Mouse (Mus musculus) lung, embryonic 14.5 days (tissue): ENCODE measurements around the gene Syce1l. TPM values are rescaled to one million over a fixed set of nuclear protein-coding genes. Genes with fewer than 3 reads are reported as not detected.
A peak's percentile ranks its signal among the peaks of the same experiment; 100 is the strongest.

Source experiments
- ATAC-seq: fragments of 200-750 bp; cut with Nextera tagmentation; 2 replicates; pipeline ENCODE4 v1.8.0; 2017; ENCODE audit warnings: mild to moderate bottlenecking, moderate TSS enrichment, moderate library complexity; ENCODE audit not compliant: insufficient read depth
- DNase-seq: peaks from one replicate; pipeline ENCODE4 v3.0.0-alpha.2; 2015
- H3K27ac ChIP-seq: fragments of 300-500 bp; sonication (generic); 2 replicates; pipeline ENCODE4 v1.5.1; 2014; ENCODE audit warnings: low read depth, mild to moderate bottlenecking, moderate library complexity
- H3K27me3 ChIP-seq: fragments of 300-500 bp; sonication (generic); 2 replicates; pipeline ENCODE4 v1.6.1; 2014; ENCODE audit warnings: low read length, control low read depth; ENCODE audit not compliant: insufficient read depth
- H3K36me3 ChIP-seq: fragments of 300-500 bp; sonication (generic); 2 replicates; pipeline ENCODE4 v1.6.1; 2014; ENCODE audit warnings: control low read depth; ENCODE audit not compliant: insufficient read depth
- H3K4me1 ChIP-seq: fragments of 300-500 bp; sonication (generic); 2 replicates; pipeline ENCODE4 v1.6.1; 2014; ENCODE audit warnings: antibody characterized with exemption, control low read depth; ENCODE audit not compliant: insufficient read depth
- H3K4me2 ChIP-seq: fragments of 300-500 bp; sonication (generic); 2 replicates; pipeline ENCODE4 v1.6.1; 2014; ENCODE audit warnings: mild to moderate bottlenecking
- H3K4me3 ChIP-seq: fragments of 300-500 bp; sonication (generic); 2 replicates; pipeline ENCODE4 v1.5.1; 2014; ENCODE audit warnings: low read depth, low read length
- H3K9ac ChIP-seq: fragments of 300-500 bp; sonication (generic); 2 replicates; pipeline ENCODE4 v1.6.1; 2014
- H3K9me3 ChIP-seq: fragments of 300-500 bp; sonication (generic); 2 replicates; pipeline ENCODE4 v1.6.1; 2016; ENCODE audit warnings: low read depth, low read length, control low read depth
- CTCF ChIP-seq: IDR thresholded peaks from 2 replicates; pipeline ENCODE4 v1.5.1; 2016; ENCODE audit warnings: antibody characterized with exemption, low read depth
- WGBS: fragments of 180-500 bp; shearing (Covaris S2); extraction: QIAGEN DNeasy Blood & Tissue Kit; methylation state at CpG from one replicate; pipeline ENCODE4 v1.1.7; 2014; 5-methylcytosine and 5-hydroxymethylcytosine counted together
- polyA plus RNA-seq: library from polyadenylated mRNA; unstranded; fragments of >200 nt; fragmentation: Nextera tagmentation; extraction: Ambion mirVana; gene quantifications from 2 replicates; pipeline ENCODE4 v1.2.1, GENCODE M21; 2014

The Syce1l gene
- polyA plus RNA-seq, 1 experiment from 2014 or later = not detected

DNA sequence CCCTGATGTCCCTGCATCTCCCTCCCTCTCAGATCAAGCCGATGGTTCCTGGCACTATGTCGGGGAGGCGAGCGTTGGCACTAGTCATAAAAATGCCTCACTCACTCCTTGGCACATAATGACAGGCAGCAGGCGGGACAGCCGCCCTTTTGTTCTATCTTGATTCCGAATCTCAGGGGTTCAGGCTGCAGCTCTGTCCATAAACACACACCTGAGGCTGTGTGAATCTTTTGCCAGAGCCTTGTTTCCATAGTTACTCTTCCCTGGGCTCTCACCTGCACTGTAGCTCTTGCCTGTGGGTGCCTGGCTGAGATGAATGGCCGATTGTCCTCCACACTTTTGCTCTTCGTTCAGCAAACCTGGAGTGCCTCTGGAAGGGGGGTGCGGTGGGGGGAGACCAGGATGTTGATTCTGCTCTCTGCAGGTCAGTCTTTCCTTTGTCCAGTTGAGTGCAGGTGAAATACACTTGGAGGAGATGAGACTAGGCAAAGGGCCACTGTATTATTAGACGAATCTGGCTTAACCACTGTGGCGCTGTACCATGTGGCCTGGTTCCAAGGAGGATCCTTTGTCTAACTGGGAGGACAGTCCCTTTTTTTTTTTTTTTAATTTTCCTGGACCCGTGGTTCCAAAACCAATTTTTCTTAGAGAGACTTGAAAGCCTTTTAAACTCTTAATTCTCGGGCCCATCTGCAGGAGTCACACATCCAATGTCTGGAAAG is 48.8 kb downstream of the Syce1l start:
- no peak for TF ChIP-seq CTCF
- no peaks in the 10 kb centered on the region for H3K36me3 ChIP-seq
- H3K27me3 ChIP-seq = no peaks in the 10 kb centered on the region
- no peak overlapping the region for H3K4me3 ChIP-seq
- peak overlapping the region; percentile 56 for H3K27ac ChIP-seq
- no peak overlapping the region for H3K4me2 ChIP-seq
- no peaks in the 10 kb centered on the region for H3K4me1 ChIP-seq
- ATAC-seq = peak; percentile 86
- no peak overlapping the region for H3K9ac ChIP-seq
- 54% methylated on average over 14 of the region's 14 CpGs for WGBS
- H3K9me3 ChIP-seq = no peaks in the 10 kb centered on the region
- DNase-seq = peak; percentile 38

DNA sequence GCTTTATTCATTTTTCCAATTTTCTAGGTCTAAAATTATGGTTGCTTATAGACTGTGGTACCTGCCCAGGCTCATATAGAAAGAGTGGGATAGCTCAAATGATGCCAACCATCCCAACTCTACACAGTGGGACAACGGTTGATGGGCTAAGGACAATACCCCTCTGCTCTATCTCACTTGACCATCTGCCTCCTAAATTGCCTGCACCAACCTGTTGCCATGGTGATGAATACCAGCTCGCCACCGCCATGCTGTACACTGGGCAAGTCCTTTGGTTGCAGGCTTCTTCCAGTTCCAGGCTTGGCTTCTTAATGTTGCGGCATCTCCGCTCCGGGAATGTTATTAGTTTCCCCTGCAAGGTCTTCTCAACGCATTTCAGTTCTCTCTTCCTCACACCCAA is 62.0 kb downstream of the Syce1l start:
- ATAC-seq (no peak), DNase-seq (no peak)
- no peak for TF ChIP-seq CTCF
- 0 out of 2 replicates have a peak, but pooled peaks cover 3% of the 10 kb centered on the region for H3K36me3 ChIP-seq
- H3K27me3 ChIP-seq = no peaks in the 10 kb centered on the region
- H3K9me3 ChIP-seq = no peaks in the 10 kb centered on the region
- H3K9ac ChIP-seq = no peak overlapping the region
- no peak overlapping the region for H3K4me2 ChIP-seq
- WGBS = 76% methylated on average over 7 of the region's 7 CpGs
- H3K27ac ChIP-seq = no peak overlapping the region
- no peaks in the 10 kb centered on the region for H3K4me1 ChIP-seq
- H3K4me3 ChIP-seq = no peak overlapping the region

Other genes with a start within 250 kb of the Syce1l start
- 9.8 and 10.5 TPM in 2 replicates for gene Mon1b, start 7.6 kb upstream of the Syce1l start, polyA plus RNA-seq
- gene Adamts18, start 205.5 kb downstream of the Syce1l start, polyA plus RNA-seq = 11.5 and 13.1 TPM in 2 replicates